Mouse (Mus musculus): Measurements from ENCODE around the gene Wfdc18. TPM values are rescaled to one million over a fixed set of nuclear protein-coding genes. Genes with fewer than 3 reads are reported as not detected.

Wfdc18 gene
- polyA plus RNA-seq, 1 experiment, result not detected

DNA sequence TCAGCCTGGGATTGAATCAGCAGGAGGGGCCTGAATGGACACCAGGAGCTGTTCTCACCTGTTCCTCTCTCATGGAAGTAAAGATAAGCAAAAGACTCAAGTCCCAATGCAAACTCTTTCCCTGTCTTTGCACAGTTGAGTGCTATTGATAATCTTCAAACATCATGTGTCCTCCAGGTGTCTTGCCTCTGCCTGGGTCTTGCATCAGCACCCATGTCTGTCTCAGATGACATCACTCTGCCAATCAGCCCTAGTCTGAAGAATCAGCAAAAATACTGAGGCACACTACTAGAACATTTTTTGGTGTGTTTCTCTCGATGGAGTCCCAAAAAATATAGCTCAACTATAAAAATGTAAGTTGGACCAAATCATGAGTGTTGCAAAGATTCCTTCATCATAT is 16.8 kb upstream of the Wfdc18 start:
- Histone ChIP-seq H3K9me3 (replicated peaks; ENCODE audit: control insufficient read depth, insufficient read depth, low read length, poor library complexity, severe bottlenecking) (no peaks in the 10 kb centered on the region), H3K36me3 (ENCODE audit: control insufficient read depth, insufficient read depth, low read length, poor library complexity, severe bottlenecking) (no peaks in the 10 kb centered on the region), H3K4me3 (ENCODE audit: low read depth, low read length) (no peak overlapping the region), H3K27me3 (ENCODE audit: control insufficient read depth, insufficient read depth, low read length, poor library complexity, severe bottlenecking) (no peaks in the 10 kb centered on the region; the same call in 1 of the 2 replicates), H3K4me1 (ENCODE audit: control insufficient read depth, insufficient read depth, low read length) (no peaks in the 10 kb centered on the region), H3K9ac (ENCODE audit: low read depth, poor library complexity, severe bottlenecking) (no peak overlapping the region), H3K27ac (ENCODE audit: insufficient read depth, low read length) (no peak overlapping the region)
- TF ChIP-seq CTCF (IDR thresholded peaks at IDR 0.05; ENCODE audit: low read depth, low read length) (no peak), EP300 (IDR thresholded peaks at IDR 0.05; ENCODE audit: insufficient read depth, low read depth, low read length) (no peak)

- Histone ChIP-seq H3K4me1 (ENCODE audit: control insufficient read depth, insufficient read depth, low read length) (no peaks in the 10 kb centered on the region), H3K27me3 (ENCODE audit: control insufficient read depth, insufficient read depth, low read length, poor library complexity, severe bottlenecking) (no peaks in the 10 kb centered on the region), H3K27ac (ENCODE audit: insufficient read depth, low read length) (no peak within 1 kb of the TSS), H3K9me3 (replicated peaks; ENCODE audit: control insufficient read depth, insufficient read depth, low read length, poor library complexity, severe bottlenecking) (no peaks in the 10 kb centered on the region), H3K4me3 (ENCODE audit: low read depth, low read length) (no peak within 1 kb of the TSS), H3K36me3 (ENCODE audit: control insufficient read depth, insufficient read depth, low read length, poor library complexity, severe bottlenecking) (no peaks in the 10 kb centered on the region), H3K9ac (ENCODE audit: low read depth, poor library complexity, severe bottlenecking) (no peak within 1 kb of the TSS)
- no peak for TF ChIP-seq POLR2A (IDR thresholded peaks at IDR 0.05; ENCODE audit: insufficient read depth, low read length)
- no peak for TF ChIP-seq EP300 (IDR thresholded peaks at IDR 0.05; ENCODE audit: insufficient read depth, low read depth, low read length)
- no peak for TF ChIP-seq CTCF (IDR thresholded peaks at IDR 0.05; ENCODE audit: low read depth, low read length)
These were observed 5.1 kb upstream of the Wfdc18 start, which contains the start of gene Wfdc17 for GRCm38 (mm10) chr11:83703705-83704104. Wfdc17 (plus strand) TSS chr11:83703991.

GRCm38 (mm10) chr11:83709683-83710082 is 868 bp downstream of the Wfdc18 start:
- H3K27me3 ChIP-seq (ENCODE audit: control insufficient read depth, insufficient read depth, low read length, poor library complexity, severe bottlenecking), result no peaks in the 10 kb centered on the region
- no peaks in the 10 kb centered on the region for H3K36me3 ChIP-seq (ENCODE audit: control insufficient read depth, insufficient read depth, low read length, poor library complexity, severe bottlenecking)
- H3K4me1 ChIP-seq (ENCODE audit: control insufficient read depth, insufficient read depth, low read length), result no peaks in the 10 kb centered on the region
- TF ChIP-seq POLR2A (IDR thresholded peaks at IDR 0.05; ENCODE audit: insufficient read depth, low read length), result no peak
- TF ChIP-seq EP300 (IDR thresholded peaks at IDR 0.05; ENCODE audit: insufficient read depth, low read depth, low read length), result no peak
- no peak for TF ChIP-seq CTCF (IDR thresholded peaks at IDR 0.05; ENCODE audit: low read depth, low read length)
- no peak overlapping the region for H3K27ac ChIP-seq (ENCODE audit: insufficient read depth, low read length)
- H3K4me3 ChIP-seq (ENCODE audit: low read depth, low read length), result no peak overlapping the region
- no peaks in the 10 kb centered on the region for H3K9me3 ChIP-seq (replicated peaks; ENCODE audit: control insufficient read depth, insufficient read depth, low read length, poor library complexity, severe bottlenecking)
- H3K9ac ChIP-seq (ENCODE audit: low read depth, poor library complexity, severe bottlenecking), result no peak overlapping the region

GRCm38 (mm10) chr11:83712671-83713070 is 3.9 kb downstream of the Wfdc18 start:
- Histone ChIP-seq H3K36me3 (ENCODE audit: control insufficient read depth, insufficient read depth, low read length, poor library complexity, severe bottlenecking) (no peaks in the 10 kb centered on the region), H3K9me3 (replicated peaks; ENCODE audit: control insufficient read depth, insufficient read depth, low read length, poor library complexity, severe bottlenecking) (no peaks in the 10 kb centered on the region), H3K4me1 (ENCODE audit: control insufficient read depth, insufficient read depth, low read length) (no peaks in the 10 kb centered on the region), H3K27ac (ENCODE audit: insufficient read depth, low read length) (no peak overlapping the region), H3K4me3 (ENCODE audit: low read depth, low read length) (no peak overlapping the region), H3K27me3 (ENCODE audit: control insufficient read depth, insufficient read depth, low read length, poor library complexity, severe bottlenecking) (no peaks in the 10 kb centered on the region), H3K9ac (ENCODE audit: low read depth, poor library complexity, severe bottlenecking) (no peak overlapping the region)
- no peak for TF ChIP-seq POLR2A (IDR thresholded peaks at IDR 0.05; ENCODE audit: insufficient read depth, low read length)
- no peak for TF ChIP-seq CTCF (IDR thresholded peaks at IDR 0.05; ENCODE audit: low read depth, low read length)
- no peak for TF ChIP-seq EP300 (IDR thresholded peaks at IDR 0.05; ENCODE audit: insufficient read depth, low read depth, low read length)

GRCm38 (mm10) chr11:83713925-83714324 is 5.1 kb downstream of the Wfdc18 start:
- Histone ChIP-seq H3K9ac (ENCODE audit: low read depth, poor library complexity, severe bottlenecking) (no peak overlapping the region), H3K9me3 (replicated peaks; ENCODE audit: control insufficient read depth, insufficient read depth, low read length, poor library complexity, severe bottlenecking) (no peaks in the 10 kb centered on the region), H3K4me1 (ENCODE audit: control insufficient read depth, insufficient read depth, low read length) (no peaks in the 10 kb centered on the region), H3K36me3 (ENCODE audit: control insufficient read depth, insufficient read depth, low read length, poor library complexity, severe bottlenecking) (no peaks in the 10 kb centered on the region), H3K27me3 (ENCODE audit: control insufficient read depth, insufficient read depth, low read length, poor library complexity, severe bottlenecking) (no peaks in the 10 kb centered on the region), H3K4me3 (ENCODE audit: low read depth, low read length) (no peak overlapping the region), H3K27ac (ENCODE audit: insufficient read depth, low read length) (no peak overlapping the region)
- TF ChIP-seq POLR2A (IDR thresholded peaks at IDR 0.05; ENCODE audit: insufficient read depth, low read length) (no peak), CTCF (IDR thresholded peaks at IDR 0.05; ENCODE audit: low read depth, low read length) (no peak), EP300 (IDR thresholded peaks at IDR 0.05; ENCODE audit: insufficient read depth, low read depth, low read length) (no peak)

GRCm38 (mm10) chr11:83717042-83717665 is 8.3 kb downstream of the Wfdc18 start:
- Histone ChIP-seq H3K9me3 (replicated peaks; ENCODE audit: control insufficient read depth, insufficient read depth, low read length, poor library complexity, severe bottlenecking) (no peaks in the 10 kb centered on the region), H3K27me3 (ENCODE audit: control insufficient read depth, insufficient read depth, low read length, poor library complexity, severe bottlenecking) (no peaks in the 10 kb centered on the region), H3K4me3 (ENCODE audit: low read depth, low read length) (no peak overlapping the region), H3K4me1 (ENCODE audit: control insufficient read depth, insufficient read depth, low read length) (no peaks in the 10 kb centered on the region), H3K36me3 (ENCODE audit: control insufficient read depth, insufficient read depth, low read length, poor library complexity, severe bottlenecking) (no peaks in the 10 kb centered on the region), H3K27ac (ENCODE audit: insufficient read depth, low read length) (no peak overlapping the region), H3K9ac (ENCODE audit: low read depth, poor library complexity, severe bottlenecking) (no peak overlapping the region)
- TF ChIP-seq EP300 (IDR thresholded peaks at IDR 0.05; ENCODE audit: insufficient read depth, low read depth, low read length) (no peak), CTCF (IDR thresholded peaks at IDR 0.05; ENCODE audit: low read depth, low read length) (no peak), POLR2A (IDR thresholded peaks at IDR 0.05; ENCODE audit: insufficient read depth, low read length) (no peak)
